Mouse (Mus musculus): Measurements from ENCODE around the gene Tarsl2. TPM values are rescaled to one million over a fixed set of nuclear protein-coding genes. Genes with fewer than 3 reads are reported as not detected.

Gene Tarsl2
- polyA plus RNA-seq, 1 experiment from 2014 or later, result 14.0 TPM

GRCm38 (mm10) chr7:65678050-65678449 is 33.4 kb downstream of the Tarsl2 start:
- H3K9me3 ChIP-seq (ENCODE audit: control insufficient read depth, low read length), result no peaks in the 10 kb centered on the region
- no peak overlapping the region for H3K4me3 ChIP-seq (ENCODE audit: low read length)
- H3K36me3 ChIP-seq (ENCODE audit: control insufficient read depth, insufficient read depth, low read length), result no peaks in the 10 kb centered on the region
- no peak overlapping the region for H3K4me2 ChIP-seq (replicated peaks; ENCODE audit: low read depth, low read length)
- no peak for ATAC-seq (ENCODE audit: low FRiP score, low TSS enrichment)
- H3K9ac ChIP-seq (ENCODE audit: low read depth, low read length), result no peak overlapping the region
- no peaks in the 10 kb centered on the region for H3K4me1 ChIP-seq (ENCODE audit: control insufficient read depth, insufficient read depth, low read length)
- H3K27me3 ChIP-seq (ENCODE audit: control insufficient read depth, insufficient read depth, low read length), result no peaks in the 10 kb centered on the region
- 42% methylated on average over 10 of the region's 10 CpGs for WGBS
- H3K27ac ChIP-seq (ENCODE audit: low read depth, low read length), result no peak overlapping the region

GRCm38 (mm10) chr7:65678900-65679595 is 34.4 kb downstream of the Tarsl2 start:
- no peaks in the 10 kb centered on the region for H3K27me3 ChIP-seq (ENCODE audit: control insufficient read depth, insufficient read depth, low read length)
- no peak overlapping the region for H3K4me3 ChIP-seq (ENCODE audit: low read length)
- H3K4me1 ChIP-seq (ENCODE audit: control insufficient read depth, insufficient read depth, low read length), result no peaks in the 10 kb centered on the region
- no peak for ATAC-seq (ENCODE audit: low FRiP score, low TSS enrichment)
- H3K4me2 ChIP-seq (replicated peaks; ENCODE audit: low read depth, low read length), result no peak overlapping the region
- no peak overlapping the region for H3K27ac ChIP-seq (ENCODE audit: low read depth, low read length)
- no peaks in the 10 kb centered on the region for H3K9me3 ChIP-seq (ENCODE audit: control insufficient read depth, low read length)
- H3K36me3 ChIP-seq (ENCODE audit: control insufficient read depth, insufficient read depth, low read length), result no peaks in the 10 kb centered on the region
- H3K9ac ChIP-seq (ENCODE audit: low read depth, low read length), result no peak overlapping the region
- 58% methylated on average over 7 of the region's 7 CpGs for WGBS

DNA sequence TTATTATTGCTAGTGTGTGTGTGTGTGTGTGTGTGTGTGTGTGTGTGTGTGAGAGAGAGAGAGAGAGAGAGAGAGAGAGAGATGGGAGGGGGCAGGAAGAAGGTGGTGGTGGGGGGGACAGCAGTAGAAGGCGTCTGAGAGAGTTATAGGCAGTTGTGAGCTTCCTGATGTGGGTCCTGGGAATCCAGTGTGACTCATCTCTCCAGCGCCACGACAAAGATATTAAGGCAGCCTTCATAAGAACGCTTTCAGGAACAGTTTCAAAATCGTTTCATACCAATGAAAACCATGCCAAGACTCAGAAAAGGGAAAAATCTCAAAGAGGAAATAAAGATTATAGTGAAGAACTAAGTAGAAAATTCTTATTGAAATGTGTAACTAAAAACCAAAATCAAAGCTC is 36.5 kb downstream of the Tarsl2 start:
- Histone ChIP-seq H3K27ac (ENCODE audit: low read depth, low read length) (no peak overlapping the region), H3K27me3 (ENCODE audit: control insufficient read depth, insufficient read depth, low read length) (no peaks in the 10 kb centered on the region), H3K9ac (ENCODE audit: low read depth, low read length) (no peak overlapping the region), H3K4me1 (ENCODE audit: control insufficient read depth, insufficient read depth, low read length) (no peaks in the 10 kb centered on the region), H3K4me3 (ENCODE audit: low read length) (no peak overlapping the region), H3K4me2 (replicated peaks; ENCODE audit: low read depth, low read length) (no peak overlapping the region), H3K36me3 (ENCODE audit: control insufficient read depth, insufficient read depth, low read length) (no peaks in the 10 kb centered on the region), H3K9me3 (ENCODE audit: control insufficient read depth, low read length) (no peaks in the 10 kb centered on the region)
- ATAC-seq (ENCODE audit: low FRiP score, low TSS enrichment), result no peak
- 69% methylated on average over 5 of the region's 5 CpGs for WGBS

DNA sequence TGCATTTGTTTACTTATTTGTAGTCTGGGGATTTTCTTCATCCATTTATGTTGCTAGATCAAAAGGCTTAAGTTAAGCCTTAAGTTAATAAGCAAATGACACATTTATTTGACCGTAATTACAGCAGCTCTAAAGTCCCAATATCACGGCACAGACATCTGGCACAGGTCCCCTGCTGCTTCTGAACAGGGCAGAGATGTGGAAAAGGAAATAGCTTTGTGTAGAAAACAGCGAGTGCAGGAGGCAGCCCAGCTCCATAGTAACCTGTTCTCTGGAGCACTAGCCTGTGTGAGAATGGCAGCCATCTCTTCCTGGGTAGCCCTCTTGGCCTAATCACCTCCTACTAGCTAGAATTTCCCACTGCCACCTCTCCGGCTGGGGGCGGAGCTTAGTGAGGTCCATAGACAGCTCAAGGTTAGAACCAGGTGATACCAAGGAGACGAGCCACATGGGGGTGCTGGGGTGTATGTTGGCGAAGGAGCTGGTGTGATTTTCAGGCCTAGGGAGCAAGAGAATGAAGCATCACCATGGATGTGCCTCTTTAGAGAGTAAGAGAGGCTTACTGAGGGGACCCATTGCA is 39.6 kb downstream of the Tarsl2 start:
- H3K9me3 ChIP-seq (ENCODE audit: control insufficient read depth, low read length), result no peaks in the 10 kb centered on the region
- no peak overlapping the region for H3K4me3 ChIP-seq (ENCODE audit: low read length)
- no peak overlapping the region for H3K4me2 ChIP-seq (replicated peaks; ENCODE audit: low read depth, low read length)
- H3K27me3 ChIP-seq (ENCODE audit: control insufficient read depth, insufficient read depth, low read length), result no peaks in the 10 kb centered on the region
- WGBS, result 61% methylated on average over 7 of the region's 7 CpGs
- H3K9ac ChIP-seq (ENCODE audit: low read depth, low read length), result no peak overlapping the region
- H3K36me3 ChIP-seq (ENCODE audit: control insufficient read depth, insufficient read depth, low read length), result no peaks in the 10 kb centered on the region
- H3K4me1 ChIP-seq (ENCODE audit: control insufficient read depth, insufficient read depth, low read length), result no peaks in the 10 kb centered on the region
- no peak overlapping the region for H3K27ac ChIP-seq (ENCODE audit: low read depth, low read length)
- ATAC-seq (ENCODE audit: low FRiP score, low TSS enrichment), result no peak

GRCm38 (mm10) chr7:65686664-65687063 is 42.0 kb downstream of the Tarsl2 start:
- 88% methylated on average over 9 of the region's 9 CpGs for WGBS
- no peaks in the 10 kb centered on the region for H3K4me1 ChIP-seq (ENCODE audit: control insufficient read depth, insufficient read depth, low read length)
- no peak overlapping the region for H3K4me3 ChIP-seq (ENCODE audit: low read length)
- H3K36me3 ChIP-seq (ENCODE audit: control insufficient read depth, insufficient read depth, low read length), result no peaks in the 10 kb centered on the region
- H3K9me3 ChIP-seq (ENCODE audit: control insufficient read depth, low read length), result no peaks in the 10 kb centered on the region
- no peak overlapping the region for H3K9ac ChIP-seq (ENCODE audit: low read depth, low read length)
- no peak overlapping the region for H3K27ac ChIP-seq (ENCODE audit: low read depth, low read length)
- no peaks in the 10 kb centered on the region for H3K27me3 ChIP-seq (ENCODE audit: control insufficient read depth, insufficient read depth, low read length)
- H3K4me2 ChIP-seq (replicated peaks; ENCODE audit: low read depth, low read length), result no peak overlapping the region
- ATAC-seq (ENCODE audit: low FRiP score, low TSS enrichment), result no peak

DNA sequence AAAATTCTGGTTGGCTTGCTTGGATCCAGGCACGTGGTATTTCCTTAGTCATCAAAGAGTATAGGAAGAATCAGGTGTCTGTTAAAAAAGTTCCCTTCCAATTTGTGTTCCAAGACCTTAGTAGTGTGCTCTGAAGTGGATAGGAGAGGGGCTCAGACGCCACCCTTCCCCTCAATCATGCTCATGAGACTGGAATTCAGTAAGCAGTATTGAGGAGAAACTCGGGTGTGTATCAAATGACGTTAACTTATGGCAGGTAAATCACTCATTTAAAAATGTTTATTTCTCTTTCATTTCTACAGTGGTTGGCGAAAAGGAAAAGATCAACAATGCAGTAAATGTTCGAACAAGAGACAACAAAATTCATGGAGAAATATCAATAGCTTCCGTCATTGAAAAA is 46.2 kb downstream of the Tarsl2 start, which contains the start of gene Tm2d3:
TSS of gene Tm2d3 (plus strand) at position 301 of the 400 bp plus-strand sequence.
- Histone ChIP-seq H3K9ac (ENCODE audit: low read depth, low read length) (no peak within 1 kb of the TSS), H3K4me1 (ENCODE audit: control insufficient read depth, insufficient read depth, low read length) (peaks cover 14% of the 10 kb centered on the region; the same call in 1 of the 2 replicates), H3K27me3 (ENCODE audit: control insufficient read depth, insufficient read depth, low read length) (no peaks in the 10 kb centered on the region), H3K9me3 (ENCODE audit: control insufficient read depth, low read length) (no peaks in the 10 kb centered on the region), H3K27ac (ENCODE audit: low read depth, low read length) (no peak within 1 kb of the TSS), H3K4me3 (ENCODE audit: low read length) (no peak within 1 kb of the TSS), H3K36me3 (ENCODE audit: control insufficient read depth, insufficient read depth, low read length) (peaks cover 3% of the 10 kb centered on the region; the same call in 1 of the 2 replicates), H3K4me2 (replicated peaks; ENCODE audit: low read depth, low read length) (no peak within 1 kb of the TSS)
- 86% methylated on average over 7 of the region's 7 CpGs for WGBS
- no peak for ATAC-seq (ENCODE audit: low FRiP score, low TSS enrichment)

DNA sequence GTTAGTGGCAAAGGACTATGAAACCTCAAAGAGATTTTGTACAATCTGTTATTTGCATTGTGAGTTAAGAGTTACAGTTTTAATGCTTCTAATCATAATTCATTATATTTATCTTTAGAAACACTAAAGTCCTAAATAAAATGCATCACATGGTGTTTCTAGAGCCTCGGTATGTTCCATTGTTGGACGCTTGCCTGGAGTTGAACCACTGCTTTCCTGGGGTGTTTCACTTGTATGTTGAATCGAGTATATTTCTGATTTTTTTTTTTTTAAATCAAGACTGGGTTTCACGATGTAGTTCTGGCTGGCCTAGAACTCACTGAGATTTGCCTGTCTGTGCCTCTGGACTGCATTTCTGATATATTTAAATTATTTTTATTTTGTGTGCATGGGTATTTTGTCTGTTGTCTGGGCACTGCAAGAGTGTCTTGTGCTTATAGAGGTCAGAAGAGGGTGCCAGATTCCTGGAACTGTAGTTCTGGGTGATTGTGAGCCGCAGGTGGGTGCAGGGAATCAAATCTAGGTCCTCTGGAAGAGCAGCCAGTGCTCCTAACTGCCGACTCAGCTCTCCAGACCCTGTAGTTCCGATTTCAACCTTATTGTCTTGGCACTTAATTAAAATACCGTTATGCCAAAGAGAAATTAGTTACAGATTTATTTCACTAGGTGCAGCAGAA is 47.4 kb downstream of the Tarsl2 start:
- WGBS, result 83% methylated on average over 8 of the region's 8 CpGs
- Histone ChIP-seq H3K27ac (ENCODE audit: low read depth, low read length) (no peak overlapping the region), H3K9ac (ENCODE audit: low read depth, low read length) (no peak overlapping the region), H3K4me1 (ENCODE audit: control insufficient read depth, insufficient read depth, low read length) (peaks cover 14% of the 10 kb centered on the region; the same call in 1 of the 2 replicates), H3K4me3 (ENCODE audit: low read length) (no peak overlapping the region), H3K36me3 (ENCODE audit: control insufficient read depth, insufficient read depth, low read length) (peaks cover 3% of the 10 kb centered on the region; the same call in 1 of the 2 replicates), H3K4me2 (replicated peaks; ENCODE audit: low read depth, low read length) (no peak overlapping the region), H3K27me3 (ENCODE audit: control insufficient read depth, insufficient read depth, low read length) (no peaks in the 10 kb centered on the region), H3K9me3 (ENCODE audit: control insufficient read depth, low read length) (no peaks in the 10 kb centered on the region)
- no peak for ATAC-seq (ENCODE audit: low FRiP score, low TSS enrichment)

DNA sequence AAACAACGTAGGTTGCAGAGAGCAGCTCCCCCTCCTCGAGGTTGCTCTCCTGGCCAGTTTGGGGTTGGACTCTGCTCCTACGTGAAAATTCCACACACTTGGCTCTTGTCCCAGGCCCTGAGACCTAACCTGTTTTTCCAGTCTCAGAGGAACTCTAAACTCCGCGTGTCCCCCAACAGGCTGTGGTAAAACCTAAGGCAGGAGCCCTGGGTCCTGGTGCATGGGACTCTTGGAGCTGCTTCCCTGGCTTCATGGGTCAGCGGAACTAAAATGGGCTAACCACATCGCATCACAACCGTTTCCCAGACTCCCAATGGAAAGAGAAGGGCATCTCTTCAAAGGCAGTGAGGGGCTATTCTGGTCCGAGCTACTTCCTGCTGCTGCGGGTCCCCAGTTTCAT is 48.2 kb downstream of the Tarsl2 start:
- H3K27me3 ChIP-seq (ENCODE audit: control insufficient read depth, insufficient read depth, low read length), result no peaks in the 10 kb centered on the region
- peak overlapping the region; percentile 77 for H3K4me2 ChIP-seq (replicated peaks; ENCODE audit: low read depth, low read length)
- H3K4me3 ChIP-seq (ENCODE audit: low read length), result peak overlapping the region; percentile 84
- peak overlapping the region; percentile 76; the same call in 1 of the 2 replicates for H3K27ac ChIP-seq (ENCODE audit: low read depth, low read length)
- peak overlapping the region; percentile 81; the same call in 1 of the 2 replicates for H3K9ac ChIP-seq (ENCODE audit: low read depth, low read length)
- peak; percentile 79 for ATAC-seq (ENCODE audit: low FRiP score, low TSS enrichment)
- WGBS, result 1% methylated on average over 10 of the region's 10 CpGs
- H3K4me1 ChIP-seq (ENCODE audit: control insufficient read depth, insufficient read depth, low read length), result peaks cover 14% of the 10 kb centered on the region; the same call in 1 of the 2 replicates
- peaks cover 10% of the 10 kb centered on the region for H3K36me3 ChIP-seq (ENCODE audit: control insufficient read depth, insufficient read depth, low read length)
- no peaks in the 10 kb centered on the region for H3K9me3 ChIP-seq (ENCODE audit: control insufficient read depth, low read length)

All from kidney, embryonic 14.5 days (tissue).